Mouse (Mus musculus) midbrain, embryonic 14.5 days (tissue): ENCODE measurements at regions not wholly inside any gene's neighbourhood (a gene's known extent, or its start where the extent isn't known, plus 50 kb on each side); places are given as distances from the start of the nearest gene placed in this dataset.

Source experiments
- ATAC-seq: fragments of 200-750 bp; cut with Nextera tagmentation; 2 replicates; pipeline ENCODE4 v1.8.0; 2017; ENCODE audit warnings: moderate number of reproducible peaks, moderate library complexity; ENCODE audit not compliant: low FRiP score, low TSS enrichment
- DNase-seq: peaks from one replicate; pipeline ENCODE4 v3.0.0-alpha.2; 2015
- H3K27ac ChIP-seq: fragments of 300-500 bp; sonication (generic); replicated peaks from 2 replicates; pipeline ENCODE4 v1.5.1; 2014; ENCODE audit warnings: mild to moderate bottlenecking, low read depth, low read length, moderate library complexity
- H3K27me3 ChIP-seq: fragments of 300-500 bp; sonication (generic); 2 replicates; pipeline ENCODE4 v1.6.1; 2014; ENCODE audit warnings: low read length, control low read depth, mixed read lengths; ENCODE audit not compliant: control insufficient read depth, insufficient read depth
- H3K36me3 ChIP-seq: fragments of 300-500 bp; sonication (generic); 2 replicates; pipeline ENCODE4 v1.6.1; 2014; ENCODE audit warnings: low read length, control low read depth; ENCODE audit not compliant: control insufficient read depth, insufficient read depth
- H3K4me1 ChIP-seq: fragments of 300-500 bp; sonication (generic); 2 replicates; pipeline ENCODE4 v1.6.1; 2014; ENCODE audit warnings: mild to moderate bottlenecking, antibody characterized with exemption, low read length, control low read depth; ENCODE audit not compliant: control insufficient read depth, insufficient read depth
- H3K4me2 ChIP-seq: fragments of 300-500 bp; sonication (generic); 2 replicates; pipeline ENCODE4 v1.6.1; 2014; ENCODE audit warnings: mild to moderate bottlenecking, low read length, moderate library complexity
- H3K4me3 ChIP-seq: fragments of 300-500 bp; sonication (generic); replicated peaks from 2 replicates; pipeline ENCODE4 v1.5.1; 2014; ENCODE audit warnings: low read depth, low read length
- H3K9ac ChIP-seq: fragments of 300-500 bp; sonication (generic); replicated peaks from 2 replicates; pipeline ENCODE4 v1.6.1; 2014; ENCODE audit warnings: mild to moderate bottlenecking, low read length, moderate library complexity
- H3K9me3 ChIP-seq: fragments of 300-500 bp; sonication (generic); 2 replicates; pipeline ENCODE4 v1.6.1; 2016; ENCODE audit warnings: low read length, control low read depth, mixed read lengths; ENCODE audit not compliant: control insufficient read depth
- WGBS: fragments of 180-500 bp; shearing (Covaris S2); extraction: QIAGEN DNeasy Blood & Tissue Kit; methylation state at CpG from one replicate; pipeline ENCODE4 v1.1.7; 2014; 5-methylcytosine and 5-hydroxymethylcytosine counted together

GRCm38 (mm10) chr6:51093196-51093595, 339.3 kb upstream of the Nfe2l3 start:
- H3K4me1 ChIP-seq: no peaks in the 10 kb centered on the region
- H3K9ac ChIP-seq: no peak overlapping the region
- ATAC-seq (no peak), DNase-seq (no peak)
- H3K27me3 ChIP-seq: no peaks in the 10 kb centered on the region
- H3K9me3 ChIP-seq: no peaks in the 10 kb centered on the region
- WGBS: 96% methylated on average over 4 of the region's 4 CpGs
- H3K36me3 ChIP-seq: no peaks in the 10 kb centered on the region
- no peak overlapping the region for H3K4me2 ChIP-seq
- no peak overlapping the region for H3K4me3 ChIP-seq
- no peak overlapping the region for H3K27ac ChIP-seq

- H3K4me1 ChIP-seq: no peaks in the 10 kb centered on the region
- H3K27me3 ChIP-seq: no peaks in the 10 kb centered on the region
- DNase-seq: no peak
These were observed 338.2 kb upstream of the Nfe2l3 start for GRCm38 (mm10) chr6:51094304-51094703.

GRCm38 (mm10) chr6:51097488-51097887, 335.0 kb upstream of the Nfe2l3 start:
- no peaks in the 10 kb centered on the region for H3K9me3 ChIP-seq
- H3K4me1 ChIP-seq: no peaks in the 10 kb centered on the region
- H3K27me3 ChIP-seq: no peaks in the 10 kb centered on the region
- no peak overlapping the region for H3K4me2 ChIP-seq
- H3K27ac ChIP-seq: no peak overlapping the region
- WGBS: 91% methylated on average over 6 of the region's 6 CpGs
- DNase-seq (no peak), ATAC-seq (no peak)
- no peaks in the 10 kb centered on the region for H3K36me3 ChIP-seq
- no peak overlapping the region for H3K4me3 ChIP-seq
- H3K9ac ChIP-seq: no peak overlapping the region

More at GRCm38 (mm10) chr6:51094304-51094703, 338.2 kb upstream of the Nfe2l3 start:
- H3K9ac ChIP-seq: no peak overlapping the region
- H3K36me3 ChIP-seq: no peaks in the 10 kb centered on the region
- no peak overlapping the region for H3K27ac ChIP-seq
- H3K4me3 ChIP-seq: no peak overlapping the region
- no peak for ATAC-seq
- no peak overlapping the region for H3K4me2 ChIP-seq
- WGBS: 60% methylated on average over 10 of the region's 10 CpGs
- H3K9me3 ChIP-seq: no peaks in the 10 kb centered on the region

GRCm38 (mm10) chr6:51100341-51100740, 332.1 kb upstream of the Nfe2l3 start:
- H3K4me2 ChIP-seq: no peak overlapping the region
- WGBS: 91% methylated on average over 4 of the region's 4 CpGs
- ATAC-seq (no peak), DNase-seq (no peak)
- H3K9ac ChIP-seq: no peak overlapping the region
- no peak overlapping the region for H3K27ac ChIP-seq
- no peak overlapping the region for H3K4me3 ChIP-seq
- no peaks in the 10 kb centered on the region for H3K9me3 ChIP-seq
- H3K36me3 ChIP-seq: no peaks in the 10 kb centered on the region
- no peaks in the 10 kb centered on the region for H3K27me3 ChIP-seq
- H3K4me1 ChIP-seq: no peaks in the 10 kb centered on the region

- Histone ChIP-seq H3K9me3 (no peaks in the 10 kb centered on the region), H3K4me2 (no peak overlapping the region), H3K36me3 (no peaks in the 10 kb centered on the region), H3K4me3 (no peak overlapping the region), H3K4me1 (no peaks in the 10 kb centered on the region), H3K27ac (no peak overlapping the region), H3K9ac (no peak overlapping the region), H3K27me3 (no peaks in the 10 kb centered on the region)
- DNase-seq (no peak), ATAC-seq (no peak)
- WGBS: 90% methylated on average over 4 of the region's 4 CpGs
These were observed 329.2 kb upstream of the Nfe2l3 start for GRCm38 (mm10) chr6:51103236-51103635.

- H3K27me3 ChIP-seq: no peaks in the 10 kb centered on the region
- no peak overlapping the region for H3K4me2 ChIP-seq
- H3K9me3 ChIP-seq: no peaks in the 10 kb centered on the region
- H3K36me3 ChIP-seq: no peaks in the 10 kb centered on the region
- H3K4me3 ChIP-seq: no peak overlapping the region
- ATAC-seq (no peak), DNase-seq (no peak)
- no peak overlapping the region for H3K27ac ChIP-seq
- WGBS: 92% methylated on average over 5 of the region's 5 CpGs
- no peaks in the 10 kb centered on the region for H3K4me1 ChIP-seq
- no peak overlapping the region for H3K9ac ChIP-seq
These were observed 328.1 kb upstream of the Nfe2l3 start for GRCm38 (mm10) chr6:51104336-51104735.

- DNase-seq (no peak), ATAC-seq (no peak)
- 51% methylated on average over 8 of the region's 8 CpGs for WGBS
- H3K27ac ChIP-seq: no peak overlapping the region
- no peaks in the 10 kb centered on the region for H3K4me1 ChIP-seq
- no peaks in the 10 kb centered on the region for H3K9me3 ChIP-seq
- no peak overlapping the region for H3K9ac ChIP-seq
- no peaks in the 10 kb centered on the region for H3K36me3 ChIP-seq
- no peaks in the 10 kb centered on the region for H3K27me3 ChIP-seq
- no peak overlapping the region for H3K4me3 ChIP-seq
- H3K4me2 ChIP-seq: no peak overlapping the region
These were observed 324.0 kb upstream of the Nfe2l3 start for GRCm38 (mm10) chr6:51108336-51108956.

GRCm38 (mm10) chr6:51110596-51110995, 321.9 kb upstream of the Nfe2l3 start:
- no peak overlapping the region for H3K9ac ChIP-seq
- H3K4me2 ChIP-seq: no peak overlapping the region
- H3K27me3 ChIP-seq: no peaks in the 10 kb centered on the region
- ATAC-seq (no peak), DNase-seq (no peak)
- no peaks in the 10 kb centered on the region for H3K4me1 ChIP-seq
- no peaks in the 10 kb centered on the region for H3K36me3 ChIP-seq
- H3K9me3 ChIP-seq: no peaks in the 10 kb centered on the region
- 95% methylated on average over 3 of the region's 3 CpGs for WGBS
- H3K4me3 ChIP-seq: no peak overlapping the region
- no peak overlapping the region for H3K27ac ChIP-seq

- no peak overlapping the region for H3K4me2 ChIP-seq
- no peak overlapping the region for H3K4me3 ChIP-seq
- no peak overlapping the region for H3K27ac ChIP-seq
- H3K4me1 ChIP-seq: no peaks in the 10 kb centered on the region
- 33% methylated on average over 10 of the region's 10 CpGs for WGBS
- no peak overlapping the region for H3K9ac ChIP-seq
- DNase-seq (peak; percentile 47), ATAC-seq (no peak; the same call in 1 of the 2 replicates)
- no peaks in the 10 kb centered on the region for H3K36me3 ChIP-seq
- no peaks in the 10 kb centered on the region for H3K27me3 ChIP-seq
- no peaks in the 10 kb centered on the region for H3K9me3 ChIP-seq
These were observed 317.7 kb upstream of the Nfe2l3 start for GRCm38 (mm10) chr6:51114604-51115333.
